Mouse (Mus musculus): ENCODE results near the gene Scfd2.

GRCm38 (mm10) chr5:74159906-74160305 is 371.7 kb downstream of the Scfd2 start:
- TF ChIP-seq POLR2A (IDR thresholded peaks at IDR 0.05; ENCODE audit: control insufficient read depth, low read depth, low read length) = no peak
- no peak for TF ChIP-seq CTCF (IDR thresholded peaks at IDR 0.05; ENCODE audit: control insufficient read depth, insufficient read depth, insufficient replicate concordance, low read depth, low read length)

All from testis, adult 2 months (tissue).